Mouse (Mus musculus) forebrain, postnatal 0 days (tissue): ENCODE measurements around the gene Dirc2. TPM values are rescaled to one million over a fixed set of nuclear protein-coding genes. Genes with fewer than 3 reads are reported as not detected.

Source experiments
- ATAC-seq: fragments of 200-750 bp; cut with Nextera tagmentation; 2 replicates; pipeline ENCODE4 v1.8.0; 2017; ENCODE audit warnings: mild to moderate bottlenecking, moderate library complexity
- DNase-seq: peaks from one replicate; pipeline ENCODE4 v3.0.0-alpha.2; 2015
- H3K27ac ChIP-seq: fragments of 300-500 bp; sonication (generic); 2 replicates; pipeline ENCODE4 v1.5.1; 2014; ENCODE audit warnings: low read depth, mild to moderate bottlenecking, antibody characterized with exemption, low read length, moderate library complexity, mixed read lengths
- H3K27me3 ChIP-seq: fragments of 300-500 bp; sonication (generic); 2 replicates; pipeline ENCODE4 v1.6.1; 2014; ENCODE audit warnings: mild to moderate bottlenecking, low read length, mixed read lengths; ENCODE audit not compliant: insufficient read depth
- H3K36me3 ChIP-seq: fragments of 300-500 bp; sonication (generic); 2 replicates; pipeline ENCODE4 v1.6.1; 2014; ENCODE audit warnings: mild to moderate bottlenecking, moderate library complexity; ENCODE audit not compliant: insufficient read depth
- H3K4me1 ChIP-seq: fragments of 300-500 bp; sonication (generic); 2 replicates; pipeline ENCODE4 v1.6.1; 2014; ENCODE audit warnings: antibody characterized with exemption; ENCODE audit not compliant: insufficient read depth
- H3K4me2 ChIP-seq: fragments of 300-500 bp; sonication (generic); 2 replicates; pipeline ENCODE4 v1.6.1; 2014; ENCODE audit warnings: low read depth, mild to moderate bottlenecking, moderate library complexity
- H3K4me3 ChIP-seq: fragments of 300-500 bp; sonication (generic); 2 replicates; pipeline ENCODE4 v1.5.1; 2014; ENCODE audit warnings: low read depth, low read length, mixed read lengths
- H3K9ac ChIP-seq: fragments of 300-500 bp; sonication (generic); 2 replicates; pipeline ENCODE4 v1.6.1; 2014; ENCODE audit warnings: mild to moderate bottlenecking
- H3K9me3 ChIP-seq: fragments of 300-500 bp; sonication (generic); 2 replicates; pipeline ENCODE4 v1.6.1; 2016; ENCODE audit warnings: low read length
- CTCF ChIP-seq: sonication (generic); IDR thresholded peaks from 2 replicates; pipeline ENCODE4 v1.5.1; 2016; ENCODE audit warnings: antibody characterized with exemption, control low read depth, low read depth
- WGBS: fragments of 180-500 bp; shearing (Covaris S2); extraction: QIAGEN DNeasy Blood & Tissue Kit; methylation state at CpG from one replicate; pipeline ENCODE4 v1.1.7; 2014; 5-methylcytosine and 5-hydroxymethylcytosine counted together
- polyA plus RNA-seq: library from polyadenylated mRNA; unstranded; fragments of >200 nt; fragmentation: Nextera tagmentation; extraction: Ambion mirVana; gene quantifications from 2 replicates; pipeline ENCODE4 v1.2.1, GENCODE M21; 2015
- total RNA-seq: library from RNA; depleted of rRNA; stranded (reverse); fragments of >200 nt; gene quantifications from 2 replicates; pipeline ENCODE4 v1.2.3, GENCODE M21; 2014

Dirc2 gene
- total and polyA plus RNA-seq, 2 experiments from 2014 or later: 50.1 to 80.9 TPM

GRCm38 (mm10) chr16:35724561-35724960 lies 44.6 kb downstream of the Dirc2 start:
- Histone ChIP-seq H3K4me1 (no peaks in the 10 kb centered on the region), H3K9me3 (no peaks in the 10 kb centered on the region), H3K36me3 (peaks cover 13% of the 10 kb centered on the region), H3K4me3 (no peak overlapping the region), H3K9ac (no peak overlapping the region), H3K4me2 (no peak overlapping the region), H3K27me3 (no peaks in the 10 kb centered on the region), H3K27ac (no peak overlapping the region)
- no peak for TF ChIP-seq CTCF
- ATAC-seq (no peak), DNase-seq (no peak)
- WGBS: 82% methylated on average over 6 of the region's 6 CpGs

- Histone ChIP-seq H3K27me3 (no peaks in the 10 kb centered on the region), H3K9me3 (0 out of 2 replicates have a peak, but pooled peaks cover 3% of the 10 kb centered on the region), H3K36me3 (peaks cover 25% of the 10 kb centered on the region), H3K9ac (no peak overlapping the region), H3K27ac (no peak overlapping the region), H3K4me1 (no peaks in the 10 kb centered on the region), H3K4me2 (no peak overlapping the region), H3K4me3 (no peak overlapping the region)
- DNase-seq: no peak
- ATAC-seq: no peak
- TF ChIP-seq CTCF: no peak
- WGBS: 81% methylated on average over 5 of the region's 5 CpGs
Observed at GRCm38 (mm10) chr16:35717761-35718160, 51.4 kb downstream of the Dirc2 start.

- Histone ChIP-seq H3K36me3 (peaks cover 19% of the 10 kb centered on the region), H3K27me3 (no peaks in the 10 kb centered on the region), H3K9ac (no peak overlapping the region), H3K27ac (no peak overlapping the region), H3K4me3 (no peak overlapping the region), H3K4me2 (no peak overlapping the region), H3K4me1 (no peaks in the 10 kb centered on the region), H3K9me3 (0 out of 2 replicates have a peak, but pooled peaks cover 3% of the 10 kb centered on the region)
- no peak for DNase-seq
- no peak for ATAC-seq
- 81% methylated on average over 3 of the region's 3 CpGs for WGBS
- TF ChIP-seq CTCF: 0 out of 2 replicates have a peak, but pooled peaks have one; percentile 11
Observed at GRCm38 (mm10) chr16:35716257-35716656, 52.9 kb downstream of the Dirc2 start.

GRCm38 (mm10) chr16:35715771-35716170 lies 53.4 kb downstream of the Dirc2 start:
- H3K9ac ChIP-seq: no peak overlapping the region
- ATAC-seq (no peak), DNase-seq (no peak)
- 0 out of 2 replicates have a peak, but pooled peaks cover 3% of the 10 kb centered on the region for H3K9me3 ChIP-seq
- H3K36me3 ChIP-seq: peaks cover 19% of the 10 kb centered on the region
- no peaks in the 10 kb centered on the region for H3K4me1 ChIP-seq
- TF ChIP-seq CTCF: no peak
- 90% methylated on average over 5 of the region's 5 CpGs for WGBS
- H3K4me2 ChIP-seq: no peak overlapping the region
- no peak overlapping the region for H3K27ac ChIP-seq
- H3K4me3 ChIP-seq: no peak overlapping the region
- no peaks in the 10 kb centered on the region for H3K27me3 ChIP-seq

- 51% methylated on average over 6 of the region's 6 CpGs for WGBS
- Histone ChIP-seq H3K4me3 (no peak overlapping the region), H3K9me3 (0 out of 2 replicates have a peak, but pooled peaks cover 3% of the 10 kb centered on the region), H3K4me1 (no peaks in the 10 kb centered on the region), H3K27ac (no peak overlapping the region), H3K27me3 (no peaks in the 10 kb centered on the region), H3K36me3 (peaks cover 19% of the 10 kb centered on the region), H3K9ac (no peak overlapping the region), H3K4me2 (no peak overlapping the region)
- no peak for TF ChIP-seq CTCF
- DNase-seq (no peak), ATAC-seq (peak; percentile 40; the same call in 1 of the 2 replicates)
Observed at GRCm38 (mm10) chr16:35715350-35715749, 53.8 kb downstream of the Dirc2 start.

GRCm38 (mm10) chr16:35714689-35715088 lies 54.5 kb downstream of the Dirc2 start:
- Histone ChIP-seq H3K4me1 (no peaks in the 10 kb centered on the region), H3K9me3 (0 out of 2 replicates have a peak, but pooled peaks cover 3% of the 10 kb centered on the region), H3K27ac (no peak overlapping the region), H3K4me3 (no peak overlapping the region), H3K27me3 (no peaks in the 10 kb centered on the region), H3K36me3 (peaks cover 19% of the 10 kb centered on the region), H3K9ac (no peak overlapping the region), H3K4me2 (no peak overlapping the region)
- ATAC-seq: no peak
- TF ChIP-seq CTCF: no peak
- no peak for DNase-seq
- WGBS: 85% methylated on average over 7 of the region's 7 CpGs

GRCm38 (mm10) chr16:35713606-35714005 lies 55.5 kb downstream of the Dirc2 start:
- no peaks in the 10 kb centered on the region for H3K27me3 ChIP-seq
- DNase-seq (no peak), ATAC-seq (no peak)
- H3K9me3 ChIP-seq: 0 out of 2 replicates have a peak, but pooled peaks cover 3% of the 10 kb centered on the region
- WGBS: 72% methylated on average over 7 of the region's 7 CpGs
- H3K4me3 ChIP-seq: no peak overlapping the region
- no peak overlapping the region for H3K9ac ChIP-seq
- H3K4me2 ChIP-seq: no peak overlapping the region
- no peak overlapping the region for H3K27ac ChIP-seq
- peaks cover 13% of the 10 kb centered on the region for H3K36me3 ChIP-seq
- TF ChIP-seq CTCF: no peak
- no peaks in the 10 kb centered on the region for H3K4me1 ChIP-seq
